Mouse (Mus musculus) small intestine, adult 2 months (tissue): ENCODE results near the gene Cacna1e.

ENCODE experiments used
- CTCF ChIP-seq: fragments of 200-500 bp; IDR thresholded peaks from 2 replicates; pipeline ENCODE4 v1.5.1; 2012; ENCODE audit warnings: low read depth, mild to moderate bottlenecking, control low read depth, inconsistent platforms, low read length, moderate library complexity, mixed read lengths; ENCODE audit not compliant: insufficient replicate concordance, insufficient read length; ENCODE audit errors: extremely low read depth
- POLR2A ChIP-seq: fragments of 200-500 bp; IDR thresholded peaks from 2 replicates; pipeline ENCODE4 v1.6.1; 2012; ENCODE audit warnings: low read depth, mild to moderate bottlenecking, control low read depth, inconsistent platforms, low read length, moderate library complexity

- TF ChIP-seq POLR2A (no peak), CTCF (no peak)
These were observed 408.6 kb downstream of the Cacna1e start for GRCm38 (mm10) chr1:154475706-154476105.
